Mouse (Mus musculus) hindbrain, embryonic 16.5 days (tissue): ENCODE data around the gene Ttc12. TPM values are rescaled to one million over a fixed set of nuclear protein-coding genes. Genes with fewer than 3 reads are reported as not detected.

Source experiments
- ATAC-seq: fragments of 200-750 bp; cut with Nextera tagmentation; 2 replicates; pipeline ENCODE4 v1.8.0; 2017; ENCODE audit warnings: moderate TSS enrichment, moderate library complexity
- H3K27ac ChIP-seq: fragments of 300-500 bp; sonication (generic); 2 replicates; pipeline ENCODE4 v1.5.1; 2014; ENCODE audit warnings: low read depth, mild to moderate bottlenecking, control low read depth, low read length, moderate library complexity
- H3K27me3 ChIP-seq: fragments of 300-500 bp; sonication (generic); replicated peaks from 2 replicates; pipeline ENCODE4 v1.6.1; 2014; ENCODE audit warnings: low read length; ENCODE audit not compliant: control insufficient read depth, insufficient read depth
- H3K36me3 ChIP-seq: fragments of 300-500 bp; sonication (generic); 2 replicates; pipeline ENCODE4 v1.6.1; 2014; ENCODE audit warnings: mild to moderate bottlenecking, low read length, moderate library complexity, mixed read lengths; ENCODE audit not compliant: control insufficient read depth, insufficient read depth
- H3K4me1 ChIP-seq: fragments of 300-500 bp; sonication (generic); 2 replicates; pipeline ENCODE4 v1.6.1; 2014; ENCODE audit warnings: low read depth, low read length; ENCODE audit not compliant: control insufficient read depth, insufficient read depth
- H3K4me2 ChIP-seq: fragments of 300-500 bp; sonication (generic); 2 replicates; pipeline ENCODE4 v1.6.1; 2014; ENCODE audit warnings: mild to moderate bottlenecking, low read length, control low read depth, moderate library complexity
- H3K4me3 ChIP-seq: fragments of 300-500 bp; sonication (generic); 2 replicates; pipeline ENCODE4 v1.5.1; 2014; ENCODE audit warnings: mild to moderate bottlenecking, low read length, control low read depth, moderate library complexity
- H3K9ac ChIP-seq: fragments of 300-500 bp; sonication (generic); 2 replicates; pipeline ENCODE4 v1.6.1; 2014; ENCODE audit warnings: low read depth, mild to moderate bottlenecking, control low read depth, low read length, moderate library complexity
- H3K9me3 ChIP-seq: fragments of 300-500 bp; sonication (generic); 2 replicates; pipeline ENCODE4 v1.6.1; 2014; ENCODE audit warnings: mild to moderate bottlenecking, low read length, moderate library complexity; ENCODE audit not compliant: control insufficient read depth
- WGBS: fragments of 180-500 bp; shearing (Covaris S2); extraction: QIAGEN DNeasy Blood & Tissue Kit; methylation state at CpG from one replicate; pipeline ENCODE4 v1.1.7; 2014; 5-methylcytosine and 5-hydroxymethylcytosine counted together
- polyA plus RNA-seq: library from polyadenylated mRNA; unstranded; fragments of >200 nt; fragmentation: Nextera tagmentation; extraction: Ambion mirVana; gene quantifications from 2 replicates; pipeline ENCODE4 v1.2.1, GENCODE M21; 2015

The Ttc12 gene
- polyA plus RNA-seq, 1 experiment from 2014 or later = 2.6 TPM

DNA sequence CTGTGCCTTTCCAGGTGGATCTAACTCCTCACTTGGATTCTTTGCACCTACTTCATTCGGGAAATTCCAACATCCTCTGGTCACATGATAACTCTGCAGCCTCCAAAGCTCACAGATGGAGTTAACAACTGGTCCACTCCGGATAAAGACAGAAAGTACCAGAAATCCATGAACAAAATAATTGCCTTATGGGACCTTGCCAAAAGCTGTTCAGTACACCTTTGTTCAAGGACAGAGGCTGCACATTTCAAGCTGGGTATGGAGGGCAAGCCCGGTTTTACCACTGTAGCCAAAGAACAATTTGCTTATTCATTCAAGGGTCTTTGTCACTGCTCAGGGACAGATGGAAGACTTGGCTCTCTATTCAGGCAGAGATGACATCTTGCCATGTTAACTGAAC, 43.4 kb downstream of the Ttc12 start:
- no peak overlapping the region for H3K9ac ChIP-seq
- H3K9me3 ChIP-seq = no peaks in the 10 kb centered on the region
- no peaks in the 10 kb centered on the region for H3K4me1 ChIP-seq
- ATAC-seq = no peak
- H3K36me3 ChIP-seq = no peaks in the 10 kb centered on the region
- no peak overlapping the region for H3K4me3 ChIP-seq
- WGBS = 70% methylated on average over 3 of the region's 3 CpGs
- no peak overlapping the region for H3K4me2 ChIP-seq
- no peak overlapping the region for H3K27ac ChIP-seq
- no peaks in the 10 kb centered on the region for H3K27me3 ChIP-seq

DNA sequence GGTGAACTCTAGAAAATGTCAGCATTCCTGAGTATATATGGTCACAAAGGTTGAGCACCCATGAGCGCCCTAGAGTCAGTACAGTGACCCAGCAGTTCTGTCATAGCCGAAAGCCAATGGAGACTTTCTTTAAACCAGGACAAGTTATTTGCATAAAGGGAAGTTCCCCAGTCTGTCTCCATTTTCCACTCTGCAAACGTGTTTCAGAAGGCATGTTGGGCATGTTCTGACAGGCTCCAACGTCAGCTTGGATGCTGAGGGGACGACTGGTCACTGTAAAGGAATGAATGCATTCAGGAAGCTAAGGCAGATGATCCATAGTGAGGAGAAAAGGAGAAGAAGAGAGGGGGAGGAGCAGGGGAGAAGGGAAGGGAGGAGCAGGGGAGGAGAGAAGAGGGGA, 58.5 kb downstream of the Ttc12 start:
- Histone ChIP-seq H3K4me3 (no peak overlapping the region), H3K36me3 (no peaks in the 10 kb centered on the region), H3K9me3 (no peaks in the 10 kb centered on the region), H3K4me1 (no peaks in the 10 kb centered on the region; the same call in 1 of the 2 replicates), H3K9ac (no peak overlapping the region), H3K27ac (no peak overlapping the region), H3K4me2 (no peak overlapping the region), H3K27me3 (no peaks in the 10 kb centered on the region)
- no peak for ATAC-seq
- WGBS = 73% methylated on average over 5 of the region's 5 CpGs

DNA sequence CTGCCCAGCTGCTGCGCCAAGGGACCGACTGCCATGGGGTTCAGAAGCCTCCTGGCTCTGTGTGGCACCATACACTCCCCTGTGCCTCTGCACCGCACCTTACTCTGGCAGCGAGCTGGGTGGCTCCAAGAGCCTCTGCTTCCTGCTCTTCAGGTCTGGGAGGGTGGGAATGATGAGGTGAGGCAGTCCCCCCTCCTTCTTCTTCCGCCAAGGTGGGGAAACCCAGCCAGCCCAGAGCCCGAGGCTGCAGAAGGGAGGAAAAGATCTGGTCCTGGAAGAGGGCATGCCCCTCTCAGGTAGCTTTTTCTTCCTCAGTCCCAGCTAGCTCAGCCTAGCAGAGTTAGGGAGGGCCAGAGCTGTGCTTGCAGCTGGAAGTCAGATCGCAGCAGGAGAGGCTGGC, 59.1 kb downstream of the Ttc12 start, which contains the start of gene Ankk1:
TSS of gene Ankk1 (minus strand) at position 101 of the 400 bp plus-strand sequence.
- H3K9ac ChIP-seq = no peak within 1 kb of the TSS
- no peaks in the 10 kb centered on the region for H3K27me3 ChIP-seq
- H3K27ac ChIP-seq = no peak within 1 kb of the TSS
- no peaks in the 10 kb centered on the region for H3K9me3 ChIP-seq
- no peak within 1 kb of the TSS for H3K4me2 ChIP-seq
- 81% methylated on average over 7 of the region's 7 CpGs for WGBS
- H3K4me1 ChIP-seq = no peaks in the 10 kb centered on the region; the same call in 1 of the 2 replicates
- H3K36me3 ChIP-seq = no peaks in the 10 kb centered on the region
- H3K4me3 ChIP-seq = no peak within 1 kb of the TSS
- ATAC-seq = no peak

DNA sequence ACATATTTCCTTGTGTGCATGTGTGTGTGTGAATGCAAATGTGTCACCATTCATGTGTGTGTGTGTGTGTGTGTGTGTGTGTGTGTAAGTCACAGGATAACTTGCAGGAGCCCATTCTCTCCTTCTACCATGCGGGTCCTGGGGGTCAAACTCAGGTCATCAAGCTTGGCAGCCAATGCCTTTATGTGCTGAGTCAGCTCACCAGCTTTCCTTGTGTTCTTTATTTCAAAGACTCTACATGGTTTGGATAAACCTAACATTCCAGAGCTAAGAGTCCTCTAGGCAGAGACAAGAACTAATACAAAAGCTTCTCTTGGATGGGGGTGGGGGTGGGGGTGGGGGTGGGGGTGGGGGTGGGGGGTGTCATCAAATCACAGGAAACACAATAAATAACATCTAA, 60.4 kb downstream of the Ttc12 start:
- Histone ChIP-seq H3K4me1 (no peaks in the 10 kb centered on the region; the same call in 1 of the 2 replicates), H3K27me3 (no peaks in the 10 kb centered on the region), H3K36me3 (no peaks in the 10 kb centered on the region), H3K9ac (no peak overlapping the region), H3K9me3 (no peaks in the 10 kb centered on the region), H3K27ac (no peak overlapping the region), H3K4me3 (no peak overlapping the region), H3K4me2 (no peak overlapping the region)
- ATAC-seq = no peak
- 47% methylated on average over 1 of the region's 1 CpGs for WGBS

DNA sequence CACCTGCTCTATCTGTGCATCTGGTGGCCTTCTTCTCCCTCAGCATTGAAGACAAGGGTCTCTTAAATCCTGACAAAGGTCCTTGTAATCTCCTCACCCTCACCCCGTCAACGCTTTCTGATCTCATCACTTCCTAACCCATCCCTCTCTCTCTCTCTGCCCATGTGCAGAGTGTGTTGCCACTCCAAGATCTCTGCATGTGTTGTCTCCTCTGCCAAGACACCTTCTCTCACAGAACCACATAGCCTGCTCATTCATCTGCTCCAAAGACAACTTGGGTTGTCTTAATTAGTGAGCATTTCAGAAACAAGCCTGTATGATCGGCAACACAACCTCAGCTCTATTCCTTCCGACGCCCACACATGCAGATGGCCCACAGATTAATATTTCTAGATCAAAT, 62.2 kb downstream of the Ttc12 start:
- no peak for ATAC-seq
- Histone ChIP-seq H3K4me3 (no peak overlapping the region), H3K4me2 (no peak overlapping the region), H3K9ac (no peak overlapping the region), H3K27ac (no peak overlapping the region), H3K27me3 (no peaks in the 10 kb centered on the region), H3K36me3 (no peaks in the 10 kb centered on the region), H3K4me1 (no peaks in the 10 kb centered on the region; the same call in 1 of the 2 replicates), H3K9me3 (no peaks in the 10 kb centered on the region)
- 95% methylated on average over 5 of the region's 5 CpGs for WGBS

DNA sequence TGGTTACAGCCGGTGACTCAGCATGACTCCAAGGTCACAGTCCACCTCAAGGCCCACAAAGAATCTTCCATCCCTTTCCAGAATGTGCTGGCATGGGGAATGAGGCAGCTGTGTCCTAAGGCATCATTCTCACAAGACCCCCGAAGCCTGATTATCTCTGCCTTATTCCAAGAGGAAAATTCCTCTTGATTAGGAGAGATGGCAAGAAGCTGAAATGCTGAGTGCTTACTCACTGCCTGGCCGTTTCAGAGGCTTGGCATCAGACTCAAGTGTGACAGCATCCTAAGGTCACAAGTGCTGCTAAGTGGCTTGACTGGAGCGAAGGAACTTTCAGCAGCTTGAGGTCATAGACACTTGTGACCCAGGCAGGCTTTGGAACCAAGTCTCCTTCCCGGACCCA, 75.4 kb downstream of the Ttc12 start:
- Histone ChIP-seq H3K4me1 (no peaks in the 10 kb centered on the region), H3K4me2 (no peak overlapping the region), H3K9ac (no peak overlapping the region), H3K36me3 (no peaks in the 10 kb centered on the region), H3K9me3 (no peaks in the 10 kb centered on the region), H3K27me3 (no peaks in the 10 kb centered on the region), H3K27ac (no peak overlapping the region), H3K4me3 (no peak overlapping the region)
- no peak for ATAC-seq
- 78% methylated on average over 5 of the region's 5 CpGs for WGBS

DNA sequence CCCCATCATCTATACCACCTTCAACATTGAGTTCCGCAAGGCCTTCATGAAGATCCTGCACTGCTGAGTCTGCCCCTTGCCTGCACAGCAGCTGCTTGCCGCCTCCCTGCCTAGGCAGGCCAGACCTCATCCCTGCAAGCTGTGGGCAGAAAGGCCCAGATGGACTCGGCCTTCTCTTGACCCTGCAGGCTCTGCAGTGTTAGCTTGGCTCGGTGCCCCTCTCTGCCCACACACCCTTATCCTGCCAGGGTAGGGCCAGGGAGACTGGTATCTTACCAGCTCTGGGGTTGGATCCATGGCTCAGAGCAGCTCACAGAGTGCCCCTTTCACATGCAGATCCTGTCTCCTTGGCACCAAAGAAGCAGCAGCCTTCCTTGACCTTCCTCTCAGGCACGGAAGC, 79.0 kb downstream of the Ttc12 start:
- H3K27me3 ChIP-seq = no peaks in the 10 kb centered on the region
- H3K9ac ChIP-seq = no peak overlapping the region
- 86% methylated on average over 5 of the region's 5 CpGs for WGBS
- H3K36me3 ChIP-seq = no peaks in the 10 kb centered on the region
- H3K4me1 ChIP-seq = no peaks in the 10 kb centered on the region
- H3K27ac ChIP-seq = no peak overlapping the region
- H3K4me2 ChIP-seq = no peak overlapping the region
- H3K4me3 ChIP-seq = no peak overlapping the region
- ATAC-seq = no peak
- H3K9me3 ChIP-seq = no peaks in the 10 kb centered on the region

DNA sequence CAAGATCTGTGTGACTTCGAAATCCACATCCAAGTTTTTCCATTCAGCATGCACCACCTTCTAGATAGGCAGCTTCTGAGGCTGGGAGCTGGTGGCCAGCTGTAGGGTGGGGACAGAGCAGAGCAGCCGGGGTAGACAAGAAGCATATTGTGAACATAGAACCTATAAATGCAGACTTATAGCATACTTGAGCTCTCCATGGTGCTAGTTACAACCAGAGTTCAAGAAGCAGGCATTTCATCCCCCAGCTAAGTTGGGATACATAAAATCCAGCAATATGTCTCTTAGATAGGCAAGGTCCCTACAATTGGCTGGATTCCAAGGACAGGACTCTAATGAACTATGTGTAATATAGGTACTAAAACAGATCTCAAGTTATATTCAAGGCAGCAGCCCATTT, 82.3 kb downstream of the Ttc12 start:
- Histone ChIP-seq H3K36me3 (no peaks in the 10 kb centered on the region), H3K4me1 (no peaks in the 10 kb centered on the region), H3K27me3 (no peaks in the 10 kb centered on the region), H3K4me2 (no peak overlapping the region), H3K9me3 (no peaks in the 10 kb centered on the region), H3K4me3 (no peak overlapping the region), H3K27ac (no peak overlapping the region), H3K9ac (no peak overlapping the region)
- no peak for ATAC-seq
- 80% methylated on average over 2 of the region's 2 CpGs for WGBS

DNA sequence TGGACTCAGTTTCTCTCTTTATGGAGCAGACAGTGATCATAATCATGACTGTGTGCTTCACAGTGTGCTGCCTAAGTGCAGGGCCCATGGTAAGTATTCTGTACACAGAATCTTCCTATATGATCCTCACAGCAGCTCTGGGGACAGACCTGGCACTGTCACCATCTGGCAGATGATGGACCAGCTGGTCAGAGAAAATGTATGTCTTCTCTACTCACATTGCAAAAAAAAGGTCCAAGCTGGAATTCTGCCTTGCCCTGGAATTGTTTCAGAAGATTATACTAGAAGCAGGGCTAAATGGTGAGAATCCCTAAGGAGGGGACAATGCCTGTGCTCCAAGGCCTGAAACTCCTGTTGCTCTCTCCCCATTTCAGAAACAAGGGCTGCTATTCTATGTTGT, 90.0 kb downstream of the Ttc12 start:
- Histone ChIP-seq H3K36me3 (no peaks in the 10 kb centered on the region), H3K4me2 (no peak overlapping the region), H3K9me3 (no peaks in the 10 kb centered on the region), H3K27ac (no peak overlapping the region), H3K9ac (no peak overlapping the region), H3K4me1 (no peaks in the 10 kb centered on the region), H3K27me3 (no peaks in the 10 kb centered on the region), H3K4me3 (no peak overlapping the region)
- ATAC-seq = no peak

DNA sequence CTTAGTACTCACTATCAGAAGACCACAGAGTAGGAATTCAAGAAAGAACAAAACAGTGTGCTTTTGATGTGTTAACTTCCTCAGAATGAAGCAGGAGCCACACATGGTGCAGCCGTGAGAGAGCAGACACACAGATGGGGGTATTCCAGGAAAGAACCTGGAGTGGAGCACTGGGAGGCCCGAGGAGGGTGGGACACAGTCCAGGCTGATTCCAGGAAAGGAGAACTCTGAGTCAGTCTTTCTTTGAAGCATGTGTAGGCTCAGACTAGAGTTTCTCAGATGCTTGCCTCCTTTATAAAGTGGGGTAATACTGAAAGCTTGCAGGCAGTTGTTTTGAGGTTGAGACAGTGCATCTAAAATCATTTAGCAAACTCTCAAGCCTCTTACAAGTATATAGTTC, 93.8 kb downstream of the Ttc12 start:
- H3K9me3 ChIP-seq = no peaks in the 10 kb centered on the region
- no peaks in the 10 kb centered on the region for H3K36me3 ChIP-seq
- H3K27ac ChIP-seq = no peak overlapping the region
- H3K4me3 ChIP-seq = no peak overlapping the region
- H3K27me3 ChIP-seq = no peaks in the 10 kb centered on the region
- no peak overlapping the region for H3K9ac ChIP-seq
- WGBS = 59% methylated on average over 2 of the region's 2 CpGs
- H3K4me1 ChIP-seq = no peaks in the 10 kb centered on the region
- H3K4me2 ChIP-seq = no peak overlapping the region
- ATAC-seq = no peak
